Mouse (Mus musculus): ENCODE results near the gene Got1. TPM values are rescaled to one million over a fixed set of nuclear protein-coding genes. Genes with fewer than 3 reads are reported as not detected.

Got1 gene
- polyA plus RNA-seq, 1 experiment from 2014 or later: 65.2 TPM

GRCm38 (mm10) chr19:43459948-43460347 is 64.5 kb downstream of the Got1 start:
- no peak for ATAC-seq
- Histone ChIP-seq H3K36me3 (ENCODE audit: poor library complexity, severe bottlenecking) (no peaks in the 10 kb centered on the region), H3K4me3 (no peak overlapping the region), H3K27ac (no peak overlapping the region), H3K27me3 (no peaks in the 10 kb centered on the region), H3K9ac (no peak overlapping the region), H3K4me2 (no peak overlapping the region), H3K9me3 (replicated peaks) (no peaks in the 10 kb centered on the region), H3K4me1 (no peaks in the 10 kb centered on the region)
- WGBS: 75% methylated on average over 4 of the region's 4 CpGs

GRCm38 (mm10) chr19:43453025-43453424 is 71.4 kb downstream of the Got1 start:
- Histone ChIP-seq H3K27me3 (no peaks in the 10 kb centered on the region), H3K4me3 (no peak overlapping the region), H3K9me3 (replicated peaks) (no peaks in the 10 kb centered on the region), H3K36me3 (ENCODE audit: poor library complexity, severe bottlenecking) (no peaks in the 10 kb centered on the region), H3K4me2 (no peak overlapping the region), H3K27ac (no peak overlapping the region), H3K4me1 (no peaks in the 10 kb centered on the region), H3K9ac (no peak overlapping the region)
- WGBS: 91% methylated on average over 4 of the region's 4 CpGs
- ATAC-seq: no peak

- WGBS: 90% methylated on average over 5 of the region's 5 CpGs
- Histone ChIP-seq H3K4me1 (no peaks in the 10 kb centered on the region), H3K9ac (no peak overlapping the region), H3K27ac (no peak overlapping the region), H3K4me3 (no peak overlapping the region), H3K9me3 (replicated peaks) (no peaks in the 10 kb centered on the region), H3K36me3 (ENCODE audit: poor library complexity, severe bottlenecking) (no peaks in the 10 kb centered on the region), H3K4me2 (no peak overlapping the region), H3K27me3 (no peaks in the 10 kb centered on the region)
- ATAC-seq: no peak
Measured at GRCm38 (mm10) chr19:43452176-43452575, 72.2 kb downstream of the Got1 start.

- Histone ChIP-seq H3K4me2 (no peak overlapping the region), H3K27me3 (no peaks in the 10 kb centered on the region), H3K4me3 (no peak overlapping the region), H3K9ac (no peak overlapping the region), H3K9me3 (replicated peaks) (no peaks in the 10 kb centered on the region), H3K36me3 (ENCODE audit: poor library complexity, severe bottlenecking) (no peaks in the 10 kb centered on the region), H3K27ac (no peak overlapping the region), H3K4me1 (no peaks in the 10 kb centered on the region)
- no peak for ATAC-seq
- 88% methylated on average over 10 of the region's 10 CpGs for WGBS
Measured at GRCm38 (mm10) chr19:43451563-43451962, 72.8 kb downstream of the Got1 start.

Other genes with a start within 250 kb of the Got1 start
- 0.79 TPM in 1 of 2 replicates, not detected in the other for gene Hpse2, start 136.2 kb downstream of the Got1 start, polyA plus RNA-seq (2015; fragmentation: Nextera tagmentation; extraction: Ambion mirVana)
- 0.61 and 0.65 TPM in 2 replicates for gene Cnnm1, start 84.2 kb downstream of the Got1 start, polyA plus RNA-seq (2015; fragmentation: Nextera tagmentation; extraction: Ambion mirVana)
- 4.8 and 5.2 TPM in 2 replicates for gene Nkx2-3, start 87.7 kb upstream of the Got1 start, polyA plus RNA-seq (2015; fragmentation: Nextera tagmentation; extraction: Ambion mirVana)
- 14.4 and 16.2 TPM in 2 replicates for gene Slc25a28, start 150.3 kb upstream of the Got1 start, polyA plus RNA-seq (2015; fragmentation: Nextera tagmentation; extraction: Ambion mirVana)
- gene Entpd7, start 165.1 kb upstream of the Got1 start, polyA plus RNA-seq (2015; fragmentation: Nextera tagmentation; extraction: Ambion mirVana): 7.4 and 8.3 TPM in 2 replicates
- 9.6 and 10.4 TPM in 2 replicates for gene Cutc, start 228.4 kb upstream of the Got1 start, polyA plus RNA-seq (2015; fragmentation: Nextera tagmentation; extraction: Ambion mirVana)
- 13.1 and 13.5 TPM in 2 replicates for gene Cox15, start 228.4 kb upstream of the Got1 start, polyA plus RNA-seq (2015; fragmentation: Nextera tagmentation; extraction: Ambion mirVana)

Measured in forebrain, embryonic 13.5 days (tissue).